In genomic region chr11:6855942-6856341, GRCm38 (mm10) we compare ENCODE assay signal across 22 mouse cellular contexts. TPM values are rescaled to one million over a fixed set of nuclear protein-coding genes. Genes with fewer than 3 reads are reported as not detected.
"Had no signal": no experiment of that assay in that cellular context is flagged by ENCODE, and none has a peak within 500 bp of the region (broad histone marks: within the 10 kb centered on the region; RNA-seq: fewer than 3 reads in every experiment).

No protein-coding gene starts in this region.

- H3K9ac ChIP-seq: liver, embryonic 15.5 days; lung, embryonic 15.5 days; midbrain, embryonic 12.5 days; midbrain, embryonic 15.5 days; neural tube, embryonic 12.5 days had no signal

- ATAC-seq: lung, postnatal 0 days; midbrain, embryonic 15.5 days had no signal

- H3K9me3 ChIP-seq: liver, embryonic 15.5 days; lung, embryonic 15.5 days; midbrain, embryonic 15.5 days; neural tube, embryonic 12.5 days had no signal

- DNase-seq: lung, adult 2 months; lung, postnatal 14 days; lung, postnatal 36 days; right cerebral cortex, postnatal 14 days; thymus, adult 2 months; thymus, postnatal 25 days; thymus, postnatal 4 days had no signal

- H3K4me2 ChIP-seq: liver, embryonic 15.5 days; lung, embryonic 15.5 days; midbrain, embryonic 12.5 days; midbrain, embryonic 15.5 days; neural tube, embryonic 12.5 days had no signal

- H3K27me3 ChIP-seq: liver, embryonic 15.5 days; lung, embryonic 15.5 days; megakaryocyte, embryonic 14.5 days; midbrain, embryonic 12.5 days; midbrain, embryonic 15.5 days; neural tube, embryonic 12.5 days had no signal

- H3K4me3 ChIP-seq: liver, embryonic 15.5 days; lung, embryonic 15.5 days; megakaryocyte, embryonic 14.5 days; midbrain, embryonic 12.5 days; midbrain, embryonic 15.5 days; neural tube, embryonic 12.5 days had no signal

- H3K36me3 ChIP-seq: liver, embryonic 15.5 days; lung, embryonic 15.5 days; midbrain, embryonic 12.5 days; midbrain, embryonic 15.5 days; neural tube, embryonic 12.5 days had no signal

- H3K27ac ChIP-seq: liver, embryonic 15.5 days; lung, embryonic 15.5 days; macrophage; midbrain, embryonic 12.5 days; midbrain, embryonic 15.5 days; neural tube, embryonic 12.5 days had no signal

- H3K4me1 ChIP-seq: liver, embryonic 15.5 days; lung, embryonic 15.5 days; megakaryocyte, embryonic 14.5 days had no signal

RNA-seq across cellular contexts. Expression of gene Gm11983, which starts 18.5 kb away (rescaled TPM):
- polyA plus RNA-seq: liver, adult 2 months; liver, embryonic 15.5 days; lung, adult 2 months; lung, embryonic 15.5 days; lung, postnatal 0 days; macrophage; midbrain, embryonic 12.5 days; midbrain, embryonic 15.5 days; midbrain, postnatal 0 days; neural tube, embryonic 12.5 days; neural tube, embryonic 14.5 days; spleen, adult 2 months; stomach, embryonic 16.5 days; testis, adult 2 months; thymus, adult 2 months; urinary bladder, adult 2 months had no signal
